Mouse (Mus musculus) midbrain, postnatal 0 days (tissue): ENCODE measurements at regions not wholly inside any gene's neighbourhood (a gene's known extent, or its start where the extent isn't known, plus 50 kb on each side); places are given as distances from the start of the nearest gene placed in this dataset.

Experiments
- ATAC-seq: fragments of 200-750 bp; cut with Nextera tagmentation; 2 replicates; pipeline ENCODE4 v1.8.0; 2017; ENCODE audit warnings: moderate number of reproducible peaks, mild to moderate bottlenecking, moderate TSS enrichment, moderate library complexity; ENCODE audit not compliant: low FRiP score
- DNase-seq: peaks from one replicate; pipeline ENCODE4 v3.0.0-alpha.2; 2015; ENCODE audit warnings: low spot score
- H3K27ac ChIP-seq: fragments of 300-500 bp; sonication (generic); 2 replicates; pipeline ENCODE4 v1.5.1; 2014; ENCODE audit warnings: low read depth, mild to moderate bottlenecking, low read length, mixed read lengths
- H3K27me3 ChIP-seq: fragments of 300-500 bp; sonication (generic); 2 replicates; pipeline ENCODE4 v1.6.1; 2014; ENCODE audit warnings: low read length, control low read depth, mixed read lengths; ENCODE audit not compliant: insufficient read depth
- H3K36me3 ChIP-seq: fragments of 300-500 bp; sonication (generic); 2 replicates; pipeline ENCODE4 v1.6.1; 2014; ENCODE audit warnings: low read length, control low read depth, mixed read lengths; ENCODE audit not compliant: insufficient read depth
- H3K4me1 ChIP-seq: fragments of 300-500 bp; sonication (generic); 2 replicates; pipeline ENCODE4 v1.6.1; 2014; ENCODE audit warnings: mild to moderate bottlenecking, control low read depth, antibody characterized with exemption, low read length, mixed read lengths; ENCODE audit not compliant: insufficient read depth
- H3K4me2 ChIP-seq: fragments of 300-500 bp; sonication (generic); 2 replicates; pipeline ENCODE4 v1.6.1; 2014; ENCODE audit warnings: low read depth, mild to moderate bottlenecking, low read length, mixed read lengths; ENCODE audit not compliant: poor library complexity, severe bottlenecking
- H3K4me3 ChIP-seq: fragments of 300-500 bp; sonication (generic); 2 replicates; pipeline ENCODE4 v1.5.1; 2014; ENCODE audit warnings: low read depth, mild to moderate bottlenecking, low read length, moderate library complexity
- H3K9ac ChIP-seq: fragments of 300-500 bp; sonication (generic); replicated peaks from 2 replicates; pipeline ENCODE4 v1.6.1; 2014; ENCODE audit warnings: mild to moderate bottlenecking, low read length, moderate library complexity, mixed read lengths; ENCODE audit not compliant: poor library complexity, severe bottlenecking
- H3K9me3 ChIP-seq: fragments of 300-500 bp; sonication (generic); 2 replicates; pipeline ENCODE4 v1.6.1; 2016; ENCODE audit warnings: low read length, control low read depth
- CTCF ChIP-seq: IDR thresholded peaks from 2 replicates; pipeline ENCODE4 v1.5.1; 2016; ENCODE audit warnings: antibody characterized with exemption, mild to moderate bottlenecking
- WGBS: fragments of 180-500 bp; shearing (Covaris S2); extraction: QIAGEN DNeasy Blood & Tissue Kit; methylation state at CpG from one replicate; pipeline ENCODE4 v1.1.7; 2014; 5-methylcytosine and 5-hydroxymethylcytosine counted together

GRCm38 (mm10) chr15:40018047-40018791 is 115.9 kb upstream of the 9330182O14Rik start:
- ATAC-seq, result no peak
- Histone ChIP-seq H3K36me3 (no peaks in the 10 kb centered on the region), H3K4me3 (no peak overlapping the region), H3K27ac (no peak overlapping the region), H3K27me3 (no peaks in the 10 kb centered on the region), H3K9me3 (no peaks in the 10 kb centered on the region), H3K9ac (no peak overlapping the region), H3K4me1 (no peaks in the 10 kb centered on the region), H3K4me2 (peak overlapping the region; percentile 18; the same call in 1 of the 2 replicates)
- WGBS, result 26% methylated on average over 12 of the region's 12 CpGs
- DNase-seq, result peak; percentile 30
- no peak for TF ChIP-seq CTCF

GRCm38 (mm10) chr15:40018792-40019151 is 115.4 kb upstream of the 9330182O14Rik start:
- no peaks in the 10 kb centered on the region for H3K27me3 ChIP-seq
- no peak for ATAC-seq
- WGBS, result 41% methylated on average over 8 of the region's 8 CpGs

GRCm38 (mm10) chr15:40019226-40019625 is 114.9 kb upstream of the 9330182O14Rik start:
- ATAC-seq (no peak), DNase-seq (no peak)
- no peak overlapping the region for H3K4me2 ChIP-seq
- no peaks in the 10 kb centered on the region for H3K36me3 ChIP-seq
- no peaks in the 10 kb centered on the region for H3K27me3 ChIP-seq
- H3K9ac ChIP-seq, result no peak overlapping the region
- H3K4me3 ChIP-seq, result no peak overlapping the region
- 90% methylated on average over 8 of the region's 8 CpGs for WGBS
- H3K4me1 ChIP-seq, result no peaks in the 10 kb centered on the region
- no peak overlapping the region for H3K27ac ChIP-seq
- no peak for TF ChIP-seq CTCF
- H3K9me3 ChIP-seq, result no peaks in the 10 kb centered on the region

More at GRCm38 (mm10) chr15:40018792-40019151, 115.4 kb upstream of the 9330182O14Rik start:
- H3K4me1 ChIP-seq, result no peaks in the 10 kb centered on the region
- H3K4me2 ChIP-seq, result no peak overlapping the region
- H3K4me3 ChIP-seq, result no peak overlapping the region
- no peaks in the 10 kb centered on the region for H3K9me3 ChIP-seq
- no peak overlapping the region for H3K27ac ChIP-seq
- H3K36me3 ChIP-seq, result no peaks in the 10 kb centered on the region
- no peak overlapping the region for H3K9ac ChIP-seq
- DNase-seq, result no peak
- TF ChIP-seq CTCF, result no peak

GRCm38 (mm10) chr15:40020097-40020496 is 114.1 kb upstream of the 9330182O14Rik start:
- no peak overlapping the region for H3K27ac ChIP-seq
- H3K27me3 ChIP-seq, result no peaks in the 10 kb centered on the region
- ATAC-seq (no peak), DNase-seq (no peak)
- H3K4me2 ChIP-seq, result no peak overlapping the region
- H3K4me3 ChIP-seq, result no peak overlapping the region
- no peak overlapping the region for H3K9ac ChIP-seq
- no peaks in the 10 kb centered on the region for H3K9me3 ChIP-seq
- no peak for TF ChIP-seq CTCF
- H3K36me3 ChIP-seq, result no peaks in the 10 kb centered on the region
- H3K4me1 ChIP-seq, result no peaks in the 10 kb centered on the region

GRCm38 (mm10) chr15:40020646-40021045 is 113.5 kb upstream of the 9330182O14Rik start:
- H3K4me1 ChIP-seq, result no peaks in the 10 kb centered on the region
- H3K9ac ChIP-seq, result no peak overlapping the region
- no peaks in the 10 kb centered on the region for H3K27me3 ChIP-seq
- H3K9me3 ChIP-seq, result no peaks in the 10 kb centered on the region
- H3K27ac ChIP-seq, result no peak overlapping the region
- no peak overlapping the region for H3K4me3 ChIP-seq
- TF ChIP-seq CTCF, result no peak
- DNase-seq (no peak), ATAC-seq (no peak)
- no peaks in the 10 kb centered on the region for H3K36me3 ChIP-seq
- WGBS, result 93% methylated on average over 3 of the region's 3 CpGs
- no peak overlapping the region for H3K4me2 ChIP-seq

- H3K9me3 ChIP-seq, result no peaks in the 10 kb centered on the region
- no peak overlapping the region for H3K4me3 ChIP-seq
- no peaks in the 10 kb centered on the region for H3K36me3 ChIP-seq
- H3K4me2 ChIP-seq, result no peak overlapping the region
- H3K9ac ChIP-seq, result no peak overlapping the region
- ATAC-seq, result no peak
- no peaks in the 10 kb centered on the region for H3K27me3 ChIP-seq
- H3K4me1 ChIP-seq, result no peaks in the 10 kb centered on the region
- WGBS, result 96% methylated on average over 3 of the region's 3 CpGs
- no peak overlapping the region for H3K27ac ChIP-seq
- no peak for TF ChIP-seq CTCF
- no peak for DNase-seq
Measured at GRCm38 (mm10) chr15:40023195-40023594, 111.0 kb upstream of the 9330182O14Rik start.
